Mouse (Mus musculus): ENCODE results near the gene Swsap1.

The Swsap1 gene

DNA sequence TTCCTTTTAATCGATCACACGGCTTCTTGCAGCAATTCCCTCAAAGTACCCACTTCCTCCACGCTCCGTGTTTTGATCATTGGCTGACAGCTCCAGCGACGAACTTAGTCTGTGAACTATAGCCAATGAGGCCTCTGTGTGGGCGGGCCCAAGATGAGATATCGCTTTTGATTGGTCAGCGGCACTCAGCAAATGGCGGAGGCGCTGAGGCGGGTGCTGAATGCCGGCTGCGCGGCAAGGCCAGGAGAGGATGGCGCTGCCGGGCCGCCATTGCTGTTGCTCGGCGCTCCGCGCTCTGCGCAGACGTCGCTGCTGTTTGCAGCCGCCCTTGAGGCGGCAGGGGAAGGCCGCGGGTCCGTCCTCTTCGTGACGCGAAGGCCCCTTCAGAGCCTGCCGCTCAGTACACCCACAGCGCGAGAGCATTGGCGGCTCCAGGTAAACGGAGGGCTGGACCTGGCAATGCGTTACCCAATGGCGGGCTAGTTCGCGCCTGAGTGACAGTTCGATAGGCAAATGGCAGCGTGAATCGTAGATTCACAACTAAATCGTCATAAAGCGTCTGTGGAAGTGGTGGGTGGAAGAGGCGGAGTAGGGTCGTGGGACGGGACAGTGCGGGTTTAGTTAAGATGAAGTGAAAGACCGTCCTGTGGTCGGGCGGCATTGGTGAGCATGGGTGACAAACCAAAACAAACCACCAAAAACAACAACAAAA lies at the start of gene Swsap1:
TSS of gene Swsap1 (plus strand) at position 186 of the 712 bp plus-strand sequence.
- DNase-seq (ENCODE audit: low read depth), result peak; percentile 99

DNA sequence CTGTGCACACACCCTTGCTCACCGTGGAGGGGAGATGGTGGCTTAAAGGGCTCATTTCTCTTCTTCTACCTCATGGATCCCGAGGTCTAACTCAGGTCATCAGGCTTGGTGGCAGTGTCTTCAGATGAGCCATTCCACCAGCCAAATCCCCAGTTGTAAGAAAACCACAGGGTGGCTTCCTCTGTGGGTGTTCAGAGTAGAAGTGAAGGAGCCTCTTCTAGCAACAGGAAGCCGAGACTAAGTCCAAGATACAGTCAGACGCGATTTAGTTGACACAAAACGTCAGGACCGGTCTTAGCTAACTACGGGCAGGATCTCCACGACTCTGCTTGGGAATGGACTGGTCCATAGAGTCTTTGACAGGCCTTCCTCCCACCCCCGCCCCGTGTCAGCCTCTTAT lies 47.3 kb upstream of the Swsap1 start:
- no peak for DNase-seq (ENCODE audit: low read depth)

DNA sequence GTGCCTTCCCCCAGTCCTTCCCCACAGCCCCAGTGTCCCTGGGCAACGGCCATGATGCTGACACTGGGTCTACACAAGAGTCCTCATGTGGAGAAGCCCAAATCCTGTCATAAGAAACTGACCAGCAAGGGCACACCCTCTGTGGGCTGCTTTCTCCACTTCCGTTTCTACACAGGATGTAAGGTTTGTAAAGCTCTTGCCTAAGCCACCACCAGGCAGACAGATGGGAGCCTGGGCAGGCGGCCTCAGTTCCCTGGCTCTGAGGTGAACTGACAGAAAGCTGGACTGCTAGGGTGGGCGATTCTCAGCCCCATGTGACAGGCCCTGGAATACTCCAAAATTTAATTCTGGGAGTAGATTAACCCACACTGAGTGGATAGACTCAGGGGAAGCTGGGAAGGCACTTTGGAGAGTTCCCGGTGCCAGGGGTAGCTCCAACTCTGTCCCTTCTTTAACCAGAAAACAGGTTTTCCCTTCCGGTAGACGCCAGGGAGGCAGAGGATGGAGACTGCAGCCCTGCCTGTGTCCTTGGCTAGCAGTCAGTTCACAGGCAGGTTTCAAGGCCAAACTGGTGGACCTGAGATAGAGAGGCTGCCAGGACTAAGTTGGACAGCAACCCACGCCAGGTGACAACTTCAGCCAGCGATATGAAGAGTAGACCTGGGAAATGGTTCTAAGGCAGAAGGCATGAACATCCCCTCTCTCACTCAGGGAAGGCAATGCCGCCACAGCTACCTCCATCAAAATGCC lies 45.9 kb upstream of the Swsap1 start:
- no peak for DNase-seq (ENCODE audit: low read depth)

DNA sequence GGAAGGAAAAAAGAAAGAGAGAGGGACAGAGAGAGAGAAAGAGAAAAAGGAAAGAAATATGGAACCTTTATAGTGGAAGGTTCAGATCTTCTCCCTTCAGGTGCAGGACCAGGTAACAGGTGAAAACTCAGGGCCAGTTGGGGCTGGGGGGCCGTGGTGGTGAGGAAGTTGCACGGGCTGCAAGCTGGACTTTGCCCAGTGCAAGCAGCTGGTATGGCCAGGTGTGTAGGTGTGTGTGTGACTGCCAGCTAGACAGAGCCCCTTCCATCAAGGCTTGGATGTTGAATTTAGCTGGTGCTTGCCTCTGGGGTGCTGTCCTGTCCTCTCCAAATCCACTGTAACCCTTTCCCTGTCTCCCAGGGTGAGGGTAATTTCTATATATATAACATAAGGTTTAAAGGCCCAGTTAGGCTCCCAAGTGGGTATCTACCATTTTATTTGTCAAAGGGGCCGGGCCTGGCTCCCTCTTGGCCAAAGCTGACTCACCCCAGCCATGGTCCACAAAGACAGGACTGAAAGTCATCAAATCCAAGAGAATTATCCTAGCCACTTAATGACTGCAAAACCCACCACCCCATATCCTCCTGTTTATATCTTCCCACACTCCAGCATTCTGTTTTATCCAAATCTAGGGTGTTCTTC lies 38.6 kb upstream of the Swsap1 start:
- DNase-seq (ENCODE audit: low read depth), result no peak

DNA sequence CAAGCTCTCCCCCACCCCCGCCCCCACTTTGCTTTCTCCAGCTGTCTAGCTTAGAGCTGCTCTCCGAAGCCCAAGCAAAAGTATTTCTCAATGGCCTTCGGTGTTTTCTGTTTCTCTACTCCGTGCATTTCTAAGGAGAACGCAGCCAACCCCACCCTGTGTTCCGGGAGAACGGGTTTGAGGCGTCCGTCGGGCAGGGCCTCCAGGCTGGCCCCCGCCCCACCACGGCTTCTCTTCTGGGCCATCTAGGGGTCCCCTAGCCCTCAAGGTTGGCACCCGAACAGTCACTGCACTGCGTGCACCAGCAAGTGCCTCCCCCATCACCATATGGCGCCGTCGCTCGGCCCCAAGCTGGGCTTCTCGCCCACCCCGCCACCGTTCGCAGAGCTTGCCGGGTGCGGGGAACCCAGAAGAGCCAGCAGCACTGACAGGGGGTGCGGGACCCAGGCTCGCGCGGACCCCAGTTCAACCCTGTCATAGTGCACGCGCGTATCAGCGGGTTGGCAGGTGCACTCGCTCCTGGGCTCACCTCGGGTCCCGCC lies 38.0 kb upstream of the Swsap1 start:
- no peak for DNase-seq (ENCODE audit: low read depth)

DNA sequence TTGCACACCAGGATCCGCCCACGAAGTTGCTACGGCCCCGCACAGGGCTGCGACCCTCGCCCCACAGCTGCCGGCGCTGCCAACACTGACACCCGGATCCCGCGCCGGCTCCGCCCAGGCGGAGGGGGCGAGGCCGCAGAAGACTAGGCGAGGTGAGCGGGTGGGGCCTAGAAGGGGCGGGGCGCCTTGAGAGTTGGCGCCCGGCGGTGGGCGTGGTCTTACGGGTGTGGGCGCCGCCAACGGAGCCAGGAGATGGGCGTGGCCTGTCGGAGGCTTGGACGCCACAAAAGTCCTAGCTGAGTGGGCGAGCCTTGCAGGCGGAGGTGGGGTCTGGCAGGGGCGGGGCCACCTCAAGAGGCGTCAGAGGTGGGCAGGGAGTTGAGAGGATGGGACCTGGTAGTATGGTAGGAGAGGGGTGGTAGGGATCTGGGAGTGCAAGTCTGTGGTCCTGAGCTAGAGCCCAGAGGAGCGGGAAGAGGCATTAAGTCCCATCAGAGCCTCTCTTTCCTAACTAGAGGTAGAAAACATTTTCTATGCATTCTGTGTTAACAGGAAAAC lies 37.4 kb upstream of the Swsap1 start, which contains the start of gene Rab3d:
TSS of gene Rab3d (minus strand) at position 158 of the 558 bp plus-strand sequence.
- peak; percentile 98 for DNase-seq (ENCODE audit: low read depth)

DNA sequence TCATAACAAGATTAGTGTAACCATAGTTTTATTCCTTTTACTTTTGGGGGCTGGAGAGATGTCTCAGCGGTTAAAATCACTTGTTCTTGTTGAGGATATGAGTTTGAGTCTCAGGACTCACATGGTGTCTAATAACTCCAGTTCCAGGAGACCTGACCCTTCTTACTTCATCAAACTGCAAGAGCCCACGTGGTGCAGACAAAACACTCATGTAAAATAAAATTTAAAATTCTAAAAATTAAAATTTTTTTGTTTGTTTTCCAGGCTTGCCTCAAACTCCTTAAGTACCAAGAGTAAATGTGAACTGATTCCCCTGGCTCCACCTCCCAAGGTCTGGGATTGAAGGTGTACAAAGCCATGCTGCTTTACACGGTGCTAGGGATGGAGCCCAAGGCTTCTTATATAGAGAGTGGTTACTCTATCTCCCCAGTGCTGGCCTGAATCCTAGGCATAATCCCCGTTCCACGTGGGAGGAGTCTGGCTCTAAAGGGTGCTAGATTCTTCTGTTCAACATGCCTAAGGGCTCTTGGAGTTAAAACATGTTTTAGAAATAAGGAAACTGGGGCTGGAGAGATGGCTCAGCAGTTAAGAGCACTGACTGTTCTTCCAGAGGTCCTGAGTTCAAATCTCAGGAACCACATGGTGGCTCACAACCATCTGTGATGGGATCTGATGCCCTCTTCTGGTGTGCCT lies 36.7 kb upstream of the Swsap1 start:
- no peak for DNase-seq (ENCODE audit: low read depth)

DNA sequence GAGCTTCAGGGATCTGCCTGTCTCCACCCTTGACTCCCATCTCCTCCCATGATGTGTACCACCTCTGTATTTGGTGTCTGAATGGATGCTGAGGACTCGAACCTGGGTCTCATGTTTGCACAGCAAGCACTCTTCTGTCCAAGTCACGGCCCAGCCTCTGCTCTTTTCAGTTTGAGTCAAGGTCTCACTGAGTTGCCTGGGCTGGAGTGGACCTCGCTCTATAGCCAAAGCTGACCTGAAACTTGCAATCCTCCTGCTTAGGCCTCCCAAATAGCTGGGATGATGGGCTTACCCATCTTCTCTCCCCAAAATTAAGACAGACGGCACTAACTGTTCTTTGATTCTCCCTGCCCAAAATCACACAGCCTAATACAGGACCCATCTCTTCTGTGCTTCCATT lies 32.5 kb upstream of the Swsap1 start:
- DNase-seq (ENCODE audit: low read depth), result no peak

DNA sequence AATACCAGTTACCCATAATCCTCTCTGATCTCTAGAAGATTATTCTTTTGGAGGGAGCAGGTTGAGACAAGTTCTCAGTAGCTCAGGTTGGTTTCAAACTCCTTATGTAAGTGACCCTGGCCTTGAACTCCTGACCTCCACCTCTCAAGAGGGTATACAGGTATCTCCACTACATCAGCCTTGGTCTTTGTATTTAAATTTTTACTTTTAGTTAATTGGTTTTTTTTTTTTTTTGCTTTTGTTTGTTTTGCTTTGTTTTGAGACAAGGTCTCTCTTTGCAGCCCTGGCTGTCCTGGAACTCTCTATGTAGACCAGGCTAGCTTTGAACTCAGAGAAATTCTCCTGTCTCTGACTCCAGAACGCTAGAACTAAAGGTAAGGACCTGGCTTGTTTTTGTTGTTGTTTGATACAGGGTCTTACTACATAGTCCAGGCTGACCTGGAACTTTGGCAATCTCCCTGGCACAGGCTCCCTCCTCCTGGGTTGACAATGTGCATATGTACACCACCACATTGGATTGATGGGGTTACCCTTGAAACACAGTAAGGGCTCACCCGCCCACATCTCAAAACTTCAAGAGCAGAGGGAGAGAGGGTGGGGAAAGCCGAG lies 32.0 kb upstream of the Swsap1 start:
- DNase-seq (ENCODE audit: low read depth), result no peak

DNA sequence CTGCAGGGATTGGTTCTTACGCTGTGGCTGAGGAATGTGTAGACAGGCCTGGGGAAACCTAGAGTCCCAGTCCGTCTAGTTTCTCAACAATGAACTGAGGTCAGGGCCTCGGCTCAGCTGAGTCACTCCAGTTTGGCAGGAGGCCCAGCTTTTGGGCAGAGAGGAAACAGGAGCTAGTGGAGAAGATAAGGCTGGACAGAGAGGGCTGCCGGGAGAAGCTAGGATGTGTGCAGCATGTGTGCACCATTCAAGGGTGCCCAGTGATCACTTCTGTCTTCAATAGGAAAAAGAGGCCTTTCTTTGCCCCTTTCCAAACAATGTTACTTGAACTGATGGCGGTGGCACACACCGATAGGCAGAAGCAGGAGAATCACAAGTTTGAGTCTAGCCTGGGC lies 31.5 kb upstream of the Swsap1 start:
- peak; percentile 69 for DNase-seq (ENCODE audit: low read depth)

DNA sequence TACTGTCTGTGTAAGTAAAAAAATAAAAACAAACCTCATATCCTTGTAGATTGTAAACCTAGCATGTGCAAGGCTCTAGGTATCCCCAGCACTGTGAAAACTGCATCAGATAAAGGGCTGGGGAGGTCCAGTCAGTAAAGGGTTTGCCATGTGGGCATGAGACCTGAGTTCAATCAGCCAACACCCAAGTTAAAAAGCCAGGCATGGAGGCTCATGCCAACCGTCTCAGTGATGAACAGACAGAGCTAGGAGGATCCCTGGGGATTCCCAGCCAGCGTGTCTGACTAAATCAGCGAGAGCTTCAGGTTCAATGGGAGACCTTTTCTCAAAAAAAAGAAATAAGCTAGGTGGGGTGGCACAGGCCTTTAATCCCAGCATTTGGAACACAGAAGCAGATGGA lies 30.5 kb upstream of the Swsap1 start:
- DNase-seq (ENCODE audit: low read depth), result no peak

DNA sequence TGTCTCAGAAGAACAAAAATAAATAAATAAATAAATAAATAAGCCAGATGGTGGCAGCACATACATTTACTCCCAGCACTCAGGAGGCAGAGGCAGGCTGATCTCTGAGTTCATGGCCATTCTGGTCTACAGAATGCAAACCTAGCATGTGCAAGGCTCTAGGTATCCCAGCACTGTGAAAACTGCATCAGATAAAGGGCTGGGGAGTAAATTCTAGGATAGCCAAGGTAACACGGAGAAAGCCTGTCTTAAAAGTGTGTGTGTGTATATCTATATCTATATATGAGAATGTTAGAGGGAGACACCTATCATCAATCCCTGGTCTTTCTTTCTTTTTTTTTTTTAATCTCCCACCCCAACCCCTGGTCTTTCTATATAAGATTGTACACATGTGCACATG lies 30.0 kb upstream of the Swsap1 start:
- DNase-seq (ENCODE audit: low read depth), result no peak

DNA sequence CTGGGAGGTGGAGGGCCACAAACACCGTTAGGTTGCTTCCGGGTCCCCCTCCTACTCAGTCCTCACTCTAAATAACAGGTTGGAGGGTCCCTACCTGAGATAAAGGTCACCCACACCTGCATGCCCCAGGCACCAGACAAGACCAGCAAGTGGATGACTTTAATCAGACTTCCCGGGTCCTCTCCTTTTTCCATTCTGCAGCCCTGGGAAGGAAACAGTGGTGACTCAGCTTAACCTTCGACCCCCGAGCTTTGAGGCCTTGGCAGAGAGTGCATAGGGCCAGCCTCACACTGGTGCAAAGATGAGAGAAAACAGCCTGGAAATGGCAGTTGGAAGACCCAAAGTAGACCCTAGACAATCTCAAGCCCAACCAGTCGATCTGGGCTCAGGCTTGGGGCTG lies 29.4 kb upstream of the Swsap1 start:
- no peak for DNase-seq (ENCODE audit: low read depth)

DNA sequence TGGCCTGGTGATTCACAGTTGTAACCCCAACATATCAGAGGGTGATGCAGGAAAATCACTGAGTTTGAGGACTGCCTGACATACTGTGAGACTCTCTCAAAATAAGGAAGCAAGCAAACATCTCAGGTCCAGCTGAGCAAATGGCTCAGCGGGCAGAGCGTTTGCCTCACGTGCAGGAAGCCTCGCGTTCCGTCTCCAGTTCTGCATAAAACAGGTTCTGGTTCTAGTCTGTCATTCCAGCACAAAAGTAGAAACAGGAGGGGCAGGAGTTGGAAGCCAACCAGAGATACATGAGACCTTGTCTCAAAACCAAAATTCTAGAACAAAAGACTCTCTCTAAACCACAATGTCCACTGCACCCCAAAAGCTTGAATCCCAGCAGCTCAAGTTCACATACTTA lies 28.8 kb upstream of the Swsap1 start:
- no peak for DNase-seq (ENCODE audit: low read depth)

DNA sequence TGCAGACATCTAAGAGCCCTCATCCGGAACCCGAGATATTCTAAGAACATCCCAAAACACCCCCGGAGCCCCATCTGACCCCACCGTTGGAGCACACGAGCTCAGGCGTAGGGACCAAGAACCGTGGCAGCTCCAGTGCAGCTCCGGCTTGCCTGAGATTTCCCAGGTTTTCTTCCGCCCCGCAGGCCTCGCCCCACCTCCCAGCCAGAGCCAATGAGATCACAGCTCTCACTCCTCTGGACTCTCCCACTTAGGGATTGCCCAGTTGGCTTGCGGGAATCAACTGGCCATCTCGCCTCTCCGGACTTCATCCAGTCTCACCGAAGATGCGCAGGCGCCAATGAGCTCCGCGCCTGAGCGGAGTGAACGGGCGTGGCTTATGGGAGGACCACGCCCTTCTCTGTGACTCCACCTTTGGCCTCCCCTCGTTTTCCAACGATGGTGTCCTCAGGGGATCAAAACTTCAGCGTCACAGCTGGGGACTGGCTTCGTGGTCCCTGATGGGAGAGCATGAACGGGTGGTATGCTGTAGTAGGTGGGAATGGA lies 28.3 kb upstream of the Swsap1 start, which contains the start of the genes Ccdc159 and Tmem205:
TSS of gene Ccdc159 (plus strand) at position 264 of the 546 bp plus-strand sequence.
TSS of gene Tmem205 (minus strand) at position 349 of the 546 bp plus-strand sequence.
- DNase-seq (ENCODE audit: low read depth), result peak; percentile 78

DNA sequence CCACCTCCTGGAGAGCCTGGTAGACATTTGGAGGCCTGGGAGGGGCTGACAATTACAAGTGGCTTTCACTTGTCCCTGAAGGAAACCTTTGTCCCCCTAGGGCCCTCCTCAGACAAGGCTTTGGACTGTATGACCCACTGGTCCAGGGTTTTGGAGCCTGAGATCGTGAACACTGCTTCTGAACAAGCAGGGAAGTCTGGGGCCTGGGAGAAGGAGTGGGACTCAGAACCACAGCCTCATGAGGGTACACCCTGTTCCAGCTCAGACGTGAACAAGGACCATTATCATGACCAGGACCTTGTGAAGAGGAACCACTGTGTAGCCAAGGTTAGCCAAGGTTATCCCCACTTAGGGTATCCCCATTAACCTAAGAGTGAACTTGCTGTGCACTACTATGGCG lies 26.3 kb upstream of the Swsap1 start:
- DNase-seq (ENCODE audit: low read depth), result no peak

DNA sequence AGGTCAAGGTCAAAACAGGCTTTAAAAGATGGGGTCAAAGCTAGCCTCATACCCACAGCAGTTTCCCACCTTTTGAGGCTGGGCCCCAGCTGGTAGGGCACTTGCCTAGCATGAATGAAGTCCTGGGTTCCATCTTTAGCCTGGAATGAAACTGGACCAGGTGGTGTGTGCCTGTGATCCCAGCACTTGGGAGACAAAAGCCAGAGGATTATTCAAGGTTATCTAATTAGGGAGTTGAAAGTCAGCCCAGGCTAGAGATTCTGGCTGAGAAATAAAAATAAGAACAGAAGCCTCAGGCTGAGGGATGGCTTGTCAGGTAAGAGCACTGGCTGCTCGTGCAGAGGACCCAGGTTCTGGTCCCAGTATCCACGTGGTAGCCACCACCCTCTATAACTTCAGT lies 23.5 kb upstream of the Swsap1 start:
- no peak for DNase-seq (ENCODE audit: low read depth)

DNA sequence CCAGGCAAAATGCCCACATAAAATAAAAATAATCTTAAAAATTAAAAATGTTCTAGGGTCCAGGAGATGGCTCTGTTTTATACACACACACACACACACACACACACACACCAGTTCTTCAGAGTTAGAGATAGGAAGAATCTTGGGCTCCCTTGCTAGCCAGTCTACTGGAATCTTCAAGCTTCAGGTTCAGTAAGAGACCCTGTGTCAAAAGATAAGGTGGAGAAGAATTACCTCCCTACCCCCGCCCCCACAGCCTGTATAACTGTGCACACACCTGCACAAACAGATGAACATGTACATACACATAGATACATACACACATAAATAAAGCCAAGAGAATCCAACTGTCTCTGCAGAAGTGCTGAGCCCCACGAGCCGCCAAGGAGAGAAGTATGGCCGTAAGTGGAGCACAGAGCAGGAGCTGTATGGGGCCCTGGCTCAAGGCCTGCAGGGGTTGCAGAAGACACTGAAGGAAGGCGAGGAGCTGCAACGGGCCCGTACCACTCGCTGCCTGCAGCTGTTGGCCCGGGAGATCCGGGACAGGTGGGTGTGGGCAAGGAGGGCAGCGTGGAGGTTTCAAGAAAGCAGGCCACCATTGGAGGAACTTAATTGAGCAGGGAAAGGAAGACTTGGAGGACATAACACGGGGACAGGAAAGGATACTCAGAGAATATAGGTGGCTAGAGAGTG lies 23.0 kb upstream of the Swsap1 start:
- DNase-seq (ENCODE audit: low read depth), result no peak

DNA sequence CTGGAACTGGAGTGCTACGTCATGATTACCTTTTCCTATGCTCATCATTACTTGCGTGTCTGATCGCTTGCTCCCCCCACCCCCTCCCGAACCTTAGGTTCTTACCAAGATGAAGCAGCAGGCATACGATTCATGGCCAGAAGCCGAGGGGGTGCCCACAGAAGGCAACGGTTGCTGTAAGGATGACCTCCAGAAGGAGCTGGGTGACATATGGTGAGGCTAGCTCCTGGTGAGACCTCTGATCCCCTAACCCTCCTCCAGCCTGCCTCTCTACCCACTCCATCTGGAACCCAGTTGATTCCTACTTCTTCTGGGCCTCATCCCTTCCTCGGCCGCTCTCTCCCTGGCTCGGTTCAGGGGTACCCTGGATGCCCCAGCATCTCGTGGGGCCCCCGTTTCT lies 21.5 kb upstream of the Swsap1 start:
- DNase-seq (ENCODE audit: low read depth), result no peak

DNA sequence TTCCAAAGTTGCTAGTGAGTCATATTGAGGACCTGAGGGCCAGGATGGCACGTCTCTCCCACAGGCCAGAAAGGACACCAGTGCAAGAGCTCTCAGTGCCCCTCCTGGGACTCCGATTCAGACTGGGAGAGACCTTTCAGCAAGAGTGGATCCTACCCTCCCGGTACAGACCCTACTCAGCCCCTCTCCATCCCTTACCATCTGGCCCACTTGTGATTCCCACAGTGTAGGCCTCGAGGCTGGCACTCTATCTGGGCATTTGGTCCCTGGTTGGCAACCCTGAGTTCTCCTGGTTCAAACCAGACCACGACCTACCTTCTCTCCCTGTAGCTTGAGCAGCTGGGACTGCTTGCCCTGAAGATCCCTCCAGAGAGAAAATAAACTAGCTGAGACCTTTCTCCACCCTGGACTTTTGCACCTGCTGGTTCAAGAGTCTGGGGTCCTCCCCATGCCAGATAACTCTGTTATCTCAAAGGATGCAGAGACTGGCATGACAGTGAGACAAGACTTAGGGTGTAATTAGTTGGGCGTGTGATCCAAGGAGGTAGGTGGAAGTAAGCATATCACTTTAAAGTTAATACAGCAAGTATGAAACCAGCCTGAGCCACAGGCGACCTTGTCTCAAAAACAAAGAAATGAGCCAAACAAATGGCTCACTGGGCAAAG lies 20.0 kb upstream of the Swsap1 start:
- DNase-seq (ENCODE audit: low read depth), result no peak

Measured in c-Kit-positive CD71-negative TER-119-negative erythroid progenitor cells, embryonic 14.5 days (primary cell).